Mouse (Mus musculus): ENCODE measurements around the gene Olig1. TPM values are rescaled to one million over a fixed set of nuclear protein-coding genes. Genes with fewer than 3 reads are reported as not detected.
"Not testable (repeated sequence)": the region's sequence is repeated elsewhere in the genome, so short reads cannot be mapped to it uniquely, and the experiment has no call there.

Olig1 gene
- total RNA-seq, 2 experiments from 2014 or later = 0.50 to 0.80 TPM

DNA sequence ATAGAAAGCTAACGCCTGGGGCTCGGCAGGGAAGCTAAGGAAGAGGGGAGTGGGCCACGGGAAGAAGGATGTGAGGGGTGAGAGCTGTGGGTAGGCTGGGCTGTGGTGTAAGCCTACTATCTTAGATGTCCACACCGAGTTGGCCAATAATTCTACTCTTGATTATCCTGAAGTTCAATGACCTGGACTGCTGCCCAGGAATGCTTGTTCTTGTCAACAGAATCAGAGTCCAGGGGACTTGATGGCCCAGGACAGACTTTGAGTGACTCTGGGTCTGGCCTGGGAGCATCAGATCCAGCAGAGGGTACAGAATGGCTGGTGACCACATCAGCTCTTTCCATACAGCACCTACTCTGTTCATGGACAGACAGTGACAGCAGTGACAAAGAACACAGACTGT lies 30.5 kb upstream of the Olig1 start:
- DNase-seq (ENCODE audit: low spot score in 2 of 2) = no peak

DNA sequence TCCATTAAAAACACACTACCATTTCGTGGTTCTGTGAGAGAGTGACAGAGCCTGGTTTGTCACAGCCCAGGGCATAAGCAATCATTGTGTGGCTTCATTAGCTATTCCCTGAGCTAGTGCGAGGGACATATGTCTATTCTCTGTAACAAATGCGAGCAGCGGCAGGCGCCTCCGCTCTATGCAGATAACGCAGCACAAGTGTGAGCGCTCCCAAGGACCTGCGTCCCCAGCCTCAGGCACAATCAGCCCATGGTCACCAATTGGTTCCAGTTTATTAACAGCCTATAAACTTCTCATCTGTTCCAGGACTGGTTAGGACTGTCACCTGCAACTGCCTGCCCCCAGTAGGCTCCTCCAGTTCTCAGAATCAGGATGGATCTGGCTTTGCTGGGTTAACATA lies 23.3 kb upstream of the Olig1 start:
- no peak for DNase-seq (ENCODE audit: low spot score in 2 of 2)

DNA sequence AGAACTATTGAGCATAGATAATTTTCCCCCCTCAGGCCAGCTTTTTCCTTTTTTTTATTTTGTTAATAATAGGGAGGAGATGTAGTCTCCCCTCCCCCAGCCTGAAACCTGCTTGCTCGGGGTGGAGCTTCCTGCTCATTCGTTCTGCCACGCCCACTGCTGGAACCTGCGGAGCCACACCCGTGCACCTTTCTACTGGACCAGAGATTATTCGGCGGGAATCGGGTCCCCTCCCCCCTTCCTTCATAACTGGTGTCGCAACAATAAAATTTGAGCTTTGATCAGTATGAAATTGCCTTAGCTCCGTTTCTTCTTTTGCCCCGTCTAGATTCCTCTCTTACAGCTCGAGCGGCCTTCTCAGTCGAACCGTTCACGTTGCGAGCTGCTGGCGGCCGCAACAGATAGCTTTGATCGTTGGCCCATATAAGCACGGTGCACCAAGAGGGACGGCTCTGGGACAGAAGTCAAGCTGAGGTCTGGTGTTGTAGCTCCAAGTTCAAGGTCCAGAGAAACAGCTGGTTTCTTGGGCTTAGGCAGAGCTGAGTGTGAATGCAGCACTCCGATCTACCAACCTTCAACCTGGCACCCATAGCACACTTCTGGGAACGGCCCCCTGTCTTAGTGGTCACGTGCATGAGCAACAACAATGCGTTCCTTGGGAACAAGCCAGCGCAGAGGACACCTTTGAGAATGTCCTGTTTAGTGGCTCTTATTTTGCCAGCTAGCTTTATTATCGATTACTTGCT lies 14.0 kb upstream of the Olig1 start:
- not testable (repeated sequence) for DNase-seq (ENCODE audit: low spot score in 2 of 2)

DNA sequence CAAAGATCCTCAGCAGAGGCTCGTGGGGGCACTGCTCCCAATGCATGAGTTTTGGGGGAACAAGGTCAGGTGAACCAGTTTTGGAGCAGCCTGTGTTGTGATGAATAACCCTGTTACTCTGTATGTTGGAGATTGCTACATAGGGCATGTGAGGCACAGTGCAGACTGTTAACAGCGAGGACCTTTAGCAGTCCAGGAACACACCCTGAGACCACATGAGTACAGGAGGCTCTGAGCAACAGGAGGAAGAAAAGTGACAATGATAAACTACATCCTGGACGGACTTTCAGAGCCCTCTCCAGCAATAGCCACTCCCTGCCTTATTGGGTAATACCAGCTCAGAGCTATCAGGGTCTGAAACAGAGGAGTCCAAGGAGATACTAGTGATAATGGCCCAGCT lies 10.6 kb upstream of the Olig1 start:
- DNase-seq (ENCODE audit: low spot score in 2 of 2) = no peak

DNA sequence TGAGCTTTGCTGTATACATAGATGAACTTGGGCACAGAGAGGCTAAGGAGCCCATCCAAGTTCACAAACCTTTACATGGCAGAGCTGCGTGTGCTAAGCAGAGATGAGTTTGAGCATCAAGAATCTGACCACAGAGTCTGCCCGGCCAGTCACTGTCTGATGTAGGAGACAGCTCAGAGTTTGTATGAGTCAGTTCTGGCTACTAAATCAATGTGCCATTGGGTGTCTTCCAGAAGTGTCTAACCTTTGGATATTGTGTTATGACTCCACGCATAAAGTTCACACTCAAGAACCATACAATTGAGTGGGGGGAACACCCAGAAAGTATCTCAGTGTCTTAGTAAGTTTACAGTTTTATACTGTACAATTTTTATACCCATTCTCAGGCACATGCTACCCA lies 8.7 kb upstream of the Olig1 start:
- DNase-seq (ENCODE audit: low spot score in 2 of 2) = no peak

DNA sequence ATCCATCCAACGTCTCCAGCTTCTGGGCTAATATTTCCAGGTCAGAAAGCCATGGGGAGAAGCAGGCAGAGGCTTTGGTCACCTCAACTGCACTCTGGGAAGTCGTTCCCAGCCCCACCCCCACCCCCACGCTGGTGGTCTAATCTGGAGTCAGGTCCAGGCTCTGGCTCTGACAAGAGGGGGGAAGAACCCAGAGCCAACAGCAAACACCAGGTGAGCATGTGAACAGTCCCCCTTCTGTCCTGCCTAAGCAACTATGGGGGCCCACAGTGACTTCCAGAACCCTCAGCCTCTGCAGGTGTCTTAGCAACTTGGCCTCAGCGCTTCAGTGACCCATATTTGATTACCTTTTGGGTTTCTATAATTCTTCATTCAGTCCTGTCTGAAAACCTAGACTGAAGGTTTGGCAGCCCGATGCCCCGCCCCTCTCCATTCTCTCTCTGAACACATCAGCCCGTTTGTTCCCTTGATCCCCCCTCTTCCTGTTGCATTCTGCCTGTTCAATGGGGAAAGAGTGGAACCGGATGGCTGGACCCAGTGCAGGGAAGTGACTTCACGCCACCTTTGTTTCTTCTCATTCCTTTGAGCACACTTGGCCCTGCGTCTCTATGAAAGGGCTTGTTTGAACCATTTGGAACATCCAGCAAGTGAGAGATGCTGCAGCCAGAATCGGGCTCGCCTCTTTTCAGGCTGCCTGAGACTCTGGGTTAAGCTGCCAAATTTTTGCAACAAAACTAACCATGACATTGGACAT lies 6.9 kb upstream of the Olig1 start:
- no peak for DNase-seq (ENCODE audit: low spot score in 2 of 2)

DNA sequence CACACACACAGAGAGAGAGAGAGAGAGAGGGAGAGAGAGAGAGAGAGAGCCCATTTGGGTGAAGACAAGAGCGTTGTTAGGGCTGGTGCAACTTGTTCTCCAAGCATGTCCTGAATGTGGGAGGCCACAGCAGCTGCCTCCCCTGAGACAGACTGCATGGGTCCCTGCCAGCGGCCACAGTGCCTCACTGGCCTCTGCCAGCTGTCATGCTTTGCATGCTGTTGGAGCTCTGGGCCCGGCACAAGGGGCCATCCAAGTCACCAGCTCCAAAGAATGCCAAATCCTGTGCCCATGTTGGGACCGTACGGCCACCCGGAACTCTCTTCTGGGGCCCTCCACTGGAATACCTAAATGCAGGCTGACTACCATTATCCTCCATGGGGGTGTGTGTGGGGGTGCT lies 3.6 kb upstream of the Olig1 start:
- peak in 1 of 2 experiments; percentile 32 for DNase-seq (ENCODE audit: low spot score in 2 of 2)

DNA sequence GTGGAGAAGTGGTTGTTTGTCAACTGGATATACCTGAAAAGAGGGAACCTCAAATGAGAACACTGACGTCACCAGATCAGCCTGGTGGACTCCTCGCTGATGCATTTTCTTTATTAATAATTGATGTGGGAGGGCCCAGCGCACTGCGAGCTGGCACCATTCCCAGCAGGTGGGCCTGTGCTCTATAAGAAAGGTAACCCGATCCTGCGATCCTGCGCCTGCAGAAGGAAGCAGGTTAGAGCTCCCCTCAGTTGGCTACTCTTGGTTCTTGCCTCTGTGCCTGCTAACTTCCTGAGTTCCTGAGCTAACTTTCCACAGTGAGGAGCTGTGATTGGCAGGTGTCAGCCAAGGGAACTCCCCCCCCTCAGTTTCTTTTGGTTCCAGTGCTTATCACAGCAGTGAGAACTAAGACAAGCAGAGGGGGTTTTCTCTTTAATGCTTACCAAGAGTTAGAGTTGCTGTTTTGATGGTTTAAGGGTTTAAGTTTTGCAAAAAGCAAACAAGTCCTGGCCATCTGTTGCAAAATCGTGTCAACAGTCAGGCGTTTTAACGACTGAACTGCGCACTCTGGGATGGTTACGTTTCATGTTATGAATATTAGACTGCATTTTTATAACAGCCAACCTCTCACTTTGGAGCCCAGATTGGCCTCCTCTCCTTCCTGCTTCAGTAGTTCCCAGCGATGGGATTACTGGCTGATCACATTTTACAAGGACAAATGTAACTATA lies 684 bp upstream of the Olig1 start:
- no peak for DNase-seq (ENCODE audit: low spot score in 2 of 2)

DNA sequence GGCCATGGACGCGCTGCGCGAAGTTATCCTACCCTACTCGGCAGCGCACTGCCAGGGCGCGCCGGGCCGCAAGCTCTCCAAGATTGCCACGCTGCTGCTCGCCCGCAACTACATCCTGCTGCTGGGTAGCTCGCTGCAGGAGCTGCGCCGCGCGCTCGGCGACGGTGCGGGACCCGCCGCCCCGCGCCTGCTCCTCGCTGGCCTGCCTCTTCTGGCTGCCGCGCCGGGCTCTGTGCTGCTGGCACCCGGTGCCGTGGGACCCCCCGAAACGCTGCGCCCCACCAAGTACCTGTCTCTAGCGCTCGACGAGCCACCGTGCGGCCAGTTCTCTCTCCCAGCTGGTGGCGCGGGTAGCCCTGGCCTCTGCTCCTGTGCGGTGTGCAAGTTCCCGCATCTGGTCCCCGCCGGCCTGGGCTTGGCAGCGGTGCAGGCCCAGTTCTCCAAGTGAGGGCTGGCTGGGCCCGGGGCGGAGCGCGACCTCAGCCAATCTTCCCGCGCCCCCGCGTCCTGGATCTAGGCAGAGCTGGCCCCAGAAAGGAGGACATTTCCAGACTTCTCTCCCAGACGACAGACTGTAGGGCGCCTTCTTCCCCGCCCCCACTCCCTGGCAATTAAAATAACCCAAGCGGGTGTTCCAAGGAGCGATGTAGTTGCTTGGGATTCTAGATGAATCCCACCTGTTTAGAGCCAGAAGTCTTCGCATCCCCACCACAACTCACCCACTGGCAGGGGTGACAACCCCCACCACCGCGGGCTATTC lies 820 bp downstream of the Olig1 start:
- DNase-seq (ENCODE audit: low spot score in 2 of 2) = no peak

DNA sequence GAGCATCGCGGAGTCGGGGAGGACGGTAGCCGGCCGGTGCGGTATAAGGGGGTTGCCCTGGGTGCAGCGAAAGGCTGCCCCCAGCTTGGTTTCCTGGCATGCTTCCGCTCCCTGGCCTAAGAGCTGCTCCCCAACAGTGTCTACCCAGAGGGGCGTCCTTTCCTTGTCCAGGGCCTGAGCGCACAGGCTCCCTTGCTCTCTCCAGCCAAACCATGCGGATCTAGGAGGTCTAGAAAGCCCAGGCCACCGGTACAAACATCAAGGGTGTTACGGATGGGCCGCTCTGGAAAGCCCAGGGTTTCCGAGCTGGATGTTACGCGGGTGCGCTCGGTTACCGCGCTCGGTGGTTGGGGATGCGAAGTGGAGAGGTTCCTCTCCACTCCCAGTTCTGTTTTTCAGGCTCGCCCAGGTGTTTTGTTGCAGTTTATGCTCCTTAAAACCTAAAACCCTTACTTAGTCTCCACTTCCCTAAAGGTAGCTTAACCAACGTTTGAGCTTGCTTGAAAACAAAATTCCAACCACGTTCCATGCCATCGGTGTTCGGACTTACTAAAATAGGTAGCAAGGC lies 1.5 kb downstream of the Olig1 start:
- DNase-seq (ENCODE audit: low spot score in 2 of 2) = no peak

DNA sequence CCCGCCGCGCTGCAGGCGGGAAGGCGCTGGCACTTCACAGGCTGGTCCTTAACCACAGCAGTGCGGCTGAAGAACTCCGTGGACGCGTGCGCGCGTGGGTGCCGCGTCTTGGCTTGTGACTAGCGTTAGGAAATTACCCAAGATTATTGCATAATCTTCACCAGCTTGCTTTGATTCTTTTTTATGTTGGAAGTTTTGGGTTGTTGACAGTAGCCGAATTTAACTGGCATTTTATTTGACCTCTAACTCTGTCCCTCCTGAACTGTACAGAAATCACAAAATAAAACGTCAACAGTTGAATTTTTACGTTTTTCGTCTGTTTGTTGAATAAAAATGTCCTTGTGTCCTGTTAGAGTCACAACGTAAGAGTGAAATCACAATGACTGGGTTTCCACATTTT lies 2.1 kb downstream of the Olig1 start:
- no peak for DNase-seq (ENCODE audit: low spot score in 2 of 2)

DNA sequence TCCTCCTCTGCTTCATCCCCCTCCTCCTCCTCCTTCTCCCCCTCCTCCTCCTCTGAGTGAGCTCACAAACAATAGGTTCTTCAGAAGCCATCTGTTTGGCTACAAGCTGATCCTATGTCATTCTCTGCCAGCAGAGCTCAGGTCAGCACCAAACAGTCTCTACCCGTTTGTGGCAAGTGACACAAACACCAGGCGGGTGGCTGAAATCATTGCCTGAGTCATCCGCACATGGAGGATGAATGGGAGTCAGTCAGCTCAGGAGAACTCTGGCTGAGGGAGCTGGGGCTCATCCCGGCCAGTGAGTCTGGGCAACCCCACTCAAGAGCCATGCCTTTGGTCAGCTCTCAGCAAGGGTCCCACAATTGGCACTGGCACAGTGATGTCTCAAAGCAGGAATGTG lies 10.9 kb downstream of the Olig1 start:
- no peak for DNase-seq (ENCODE audit: low spot score in 2 of 2)

DNA sequence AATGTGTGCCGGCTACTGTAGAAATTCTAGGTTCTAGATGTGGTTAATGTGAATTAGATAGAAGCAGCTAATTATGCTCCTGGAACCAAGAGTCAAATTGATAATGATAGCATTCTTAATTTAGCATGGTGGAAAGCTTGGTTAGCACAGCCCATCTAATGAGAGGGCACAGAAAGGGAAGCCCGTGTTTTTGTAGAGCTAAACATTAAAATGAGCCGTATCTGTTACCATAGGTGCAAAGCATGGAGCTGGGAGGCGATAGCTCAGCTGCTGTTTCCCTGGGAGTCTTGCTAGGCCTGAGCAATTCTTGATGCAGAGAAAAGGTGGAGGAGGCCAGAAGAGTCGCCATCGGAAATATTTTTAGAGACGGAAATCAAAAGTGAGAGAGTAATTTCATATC lies 22.5 kb downstream of the Olig1 start:
- no peak for DNase-seq (ENCODE audit: low spot score in 2 of 2)

DNA sequence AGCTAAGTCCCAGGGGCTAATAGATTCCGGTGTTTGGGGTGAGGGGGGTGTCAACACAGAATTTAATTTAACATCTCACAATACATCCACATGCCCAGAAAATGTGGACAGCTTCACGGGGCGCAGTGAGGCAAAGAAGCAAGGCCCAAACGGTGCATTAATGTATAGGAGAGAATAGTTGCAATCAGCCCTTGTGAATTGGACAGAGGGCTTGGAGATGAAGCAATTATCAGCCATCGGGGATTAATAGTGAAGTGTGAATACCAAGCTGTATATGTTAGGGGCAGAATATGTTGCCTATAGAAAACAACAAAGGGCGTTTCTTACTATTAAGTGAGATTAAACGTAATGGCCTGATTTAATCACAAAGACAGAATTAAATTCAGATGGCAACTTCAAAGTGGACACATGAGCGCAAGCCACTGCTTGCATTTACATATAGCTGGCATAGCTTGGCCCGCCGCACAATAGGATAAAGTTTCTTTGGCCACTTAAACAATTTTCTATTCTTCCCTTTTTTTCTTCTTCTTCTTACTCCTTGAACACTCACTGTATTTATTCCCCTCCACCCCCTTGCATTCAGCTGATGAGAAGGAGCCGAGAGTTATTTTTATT lies 23.3 kb downstream of the Olig1 start:
- no peak for DNase-seq (ENCODE audit: low spot score in 2 of 2)

DNA sequence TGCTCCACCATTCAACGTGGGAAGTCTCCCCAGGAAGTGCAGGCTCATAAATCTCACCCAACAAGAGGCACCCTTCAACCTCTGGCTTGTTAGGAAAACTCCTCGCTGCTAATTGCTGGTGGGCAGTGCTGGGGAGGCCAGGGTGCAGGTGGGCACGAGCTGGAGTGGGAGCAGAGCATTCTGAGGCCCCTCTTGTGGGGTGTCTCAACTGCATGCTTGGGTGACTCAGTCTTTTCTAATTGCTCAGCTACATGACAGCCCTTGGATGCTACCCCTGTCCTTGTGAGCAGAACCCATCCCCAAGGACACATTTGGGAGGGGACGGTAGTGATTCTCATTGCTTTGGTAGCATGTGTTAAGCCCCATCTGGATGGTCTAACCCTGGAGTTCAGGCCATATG lies 28.2 kb downstream of the Olig1 start:
- no peak for DNase-seq (ENCODE audit: low spot score in 2 of 2)

DNA sequence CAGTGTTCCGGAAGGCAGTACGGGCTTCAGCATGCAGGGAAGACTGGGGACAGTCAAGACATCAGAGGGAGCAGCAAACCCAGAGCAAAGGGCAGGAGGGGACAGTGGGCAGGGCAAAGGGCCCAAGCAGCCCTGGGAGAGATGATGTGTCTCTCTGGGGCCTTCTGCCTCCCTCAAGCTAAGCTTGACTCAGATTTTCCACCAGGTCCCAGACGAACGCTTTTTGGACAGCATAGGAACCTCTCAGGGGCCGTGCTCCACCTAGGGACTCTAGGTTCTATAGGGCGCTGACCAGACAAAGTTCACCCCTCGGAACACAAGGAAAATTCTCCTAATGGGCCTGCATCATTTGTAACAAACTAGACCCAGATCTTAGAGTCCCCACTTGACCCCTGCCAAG lies 29.8 kb downstream of the Olig1 start:
- DNase-seq (ENCODE audit: low spot score in 2 of 2) = no peak

DNA sequence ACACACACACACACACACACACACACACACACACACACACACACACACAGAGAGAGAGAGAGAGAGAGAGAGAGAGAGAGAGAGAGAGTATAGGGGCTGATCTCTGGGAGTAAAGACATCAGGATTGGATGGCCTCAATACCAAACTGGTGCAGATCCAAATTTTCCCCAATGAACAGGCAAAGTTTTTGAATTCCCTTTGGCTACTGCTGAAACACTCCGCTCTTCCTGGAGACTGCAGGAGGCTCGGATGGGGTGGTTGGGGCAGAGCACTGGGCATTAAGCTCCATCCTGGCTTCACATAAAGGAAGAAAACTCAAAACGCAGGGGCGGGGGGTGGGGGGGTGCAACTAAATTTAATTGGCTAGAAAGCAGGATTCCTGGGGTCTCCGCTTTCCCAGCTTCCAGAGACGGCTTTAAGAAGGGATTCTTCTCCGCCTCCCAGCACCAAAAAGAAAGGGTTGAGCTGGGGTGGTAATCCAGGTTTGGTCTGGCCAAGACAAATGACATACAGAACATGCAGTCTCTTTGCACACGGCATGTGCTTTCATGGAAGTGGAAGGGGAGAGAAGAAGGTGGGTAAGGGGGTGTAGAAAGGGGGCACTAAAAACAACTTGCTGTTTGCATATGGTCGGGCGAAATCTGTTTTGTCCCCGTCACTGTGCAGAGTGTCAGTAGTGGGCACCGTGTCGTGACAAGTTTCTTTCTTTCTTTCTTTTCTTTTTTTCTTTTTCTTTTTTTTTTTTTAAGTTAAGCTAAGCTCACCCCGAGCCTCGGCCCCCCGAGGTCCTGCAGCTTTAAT lies 31.3 kb downstream of the Olig1 start:
- no peak for DNase-seq (ENCODE audit: low spot score in 2 of 2)

DNA sequence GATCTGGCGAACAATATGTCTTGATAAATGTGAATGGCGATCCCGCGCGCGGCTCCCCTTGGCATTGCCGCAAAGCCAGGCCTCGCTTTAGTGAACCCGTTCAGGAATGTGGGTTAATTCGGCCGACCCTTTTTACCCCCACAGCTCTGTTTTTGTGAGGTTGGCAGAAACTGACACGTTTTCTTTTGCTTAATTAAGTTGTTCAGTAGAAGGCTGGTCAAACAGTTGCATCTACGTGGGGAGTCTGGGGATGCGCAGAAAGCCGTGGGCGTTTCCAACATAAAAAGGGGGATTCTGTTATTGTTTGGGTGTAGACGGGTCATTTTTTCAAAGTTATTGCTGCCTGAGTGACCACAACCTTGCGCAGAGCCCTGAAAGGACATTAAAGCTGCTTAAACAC lies 31.9 kb downstream of the Olig1 start:
- no peak for DNase-seq (ENCODE audit: low spot score in 2 of 2)

DNA sequence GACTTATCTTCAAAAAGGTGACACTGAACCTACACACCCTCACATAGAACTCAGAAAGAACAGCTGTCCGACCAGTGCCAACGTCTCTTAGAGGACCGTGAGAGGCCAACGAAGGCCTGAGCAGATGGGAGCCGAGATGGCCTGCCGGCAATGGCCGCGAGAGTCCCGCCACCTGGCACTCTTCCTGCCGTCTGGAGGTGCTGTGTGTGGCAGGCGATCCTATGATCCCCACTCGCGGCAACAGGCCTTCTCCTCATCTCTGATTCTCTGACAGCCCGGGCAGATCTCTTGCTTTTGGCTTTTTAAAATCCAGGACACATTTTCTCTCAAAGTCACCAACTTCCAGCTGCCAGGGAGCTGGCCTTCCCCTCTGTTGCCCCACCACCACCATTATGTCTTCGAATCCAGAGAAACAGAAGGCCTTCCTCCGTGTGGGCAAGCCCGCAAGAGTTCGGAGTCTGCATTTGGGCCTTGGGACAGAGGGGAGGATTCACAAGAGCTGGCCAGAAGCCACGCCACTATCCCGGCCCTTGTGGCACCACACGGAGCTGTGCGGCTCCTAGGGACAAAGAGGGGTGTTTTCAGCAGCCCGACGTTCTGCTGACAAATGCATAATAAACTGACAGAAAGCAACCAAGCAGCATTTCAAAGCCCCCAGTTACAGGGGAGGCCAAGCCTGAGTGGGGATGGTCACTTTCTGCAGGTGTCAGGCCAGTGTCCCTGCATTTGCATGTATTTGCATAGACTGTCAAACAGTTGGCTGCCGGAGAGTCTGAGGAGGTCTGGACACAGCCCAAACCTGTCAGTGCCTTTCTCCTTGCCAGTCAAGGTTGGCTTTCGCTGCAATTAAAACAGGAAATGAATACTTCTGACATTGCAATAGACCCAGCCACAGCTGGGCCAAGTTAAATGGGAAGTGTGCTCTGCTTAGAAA lies 34.5 kb downstream of the Olig1 start:
- DNase-seq (ENCODE audit: low spot score in 2 of 2) = peak in 1 of 2 experiments; percentile 19

All from adrenal gland, adult 18-20 months (tissue).